Mouse (Mus musculus): Measurements from ENCODE around the gene Iqschfp. TPM values are rescaled to one million over a fixed set of nuclear protein-coding genes. Genes with fewer than 3 reads are reported as not detected.

Iqschfp gene
- polyA plus RNA-seq, 1 experiment from 2014 or later = 0.12 TPM

- Histone ChIP-seq H3K4me1 (0 out of 2 replicates have a peak, but pooled peaks cover 5% of the 10 kb centered on the region), H3K4me3 (no peak overlapping the region), H3K36me3 (no peaks in the 10 kb centered on the region), H3K9me3 (replicated peaks) (no peaks in the 10 kb centered on the region), H3K27me3 (ENCODE audit: low read depth, poor library complexity, severe bottlenecking) (no peaks in the 10 kb centered on the region), H3K27ac (replicated peaks) (no peak overlapping the region)
- 70% methylated on average over 7 of the region's 7 CpGs for WGBS
- DNase-seq (ENCODE audit: low spot score) = no peak
Observed at GRCm38 (mm10) chr3:68506769-68507318, 614.8 kb downstream of the Iqschfp start.

GRCm38 (mm10) chr3:68508629-68509028 is 616.6 kb downstream of the Iqschfp start:
- Histone ChIP-seq H3K27ac (replicated peaks) (no peak overlapping the region), H3K4me1 (peaks cover 10% of the 10 kb centered on the region), H3K27me3 (ENCODE audit: low read depth, poor library complexity, severe bottlenecking) (no peaks in the 10 kb centered on the region), H3K4me3 (no peak overlapping the region), H3K36me3 (no peaks in the 10 kb centered on the region), H3K9me3 (replicated peaks) (no peaks in the 10 kb centered on the region)
- WGBS = 82% methylated on average over 6 of the region's 6 CpGs
- no peak for DNase-seq (ENCODE audit: low spot score)

- H3K9me3 ChIP-seq (replicated peaks) = no peaks in the 10 kb centered on the region
- no peaks in the 10 kb centered on the region for H3K36me3 ChIP-seq
- no peaks in the 10 kb centered on the region for H3K27me3 ChIP-seq (ENCODE audit: low read depth, poor library complexity, severe bottlenecking)
- no peak for DNase-seq (ENCODE audit: low spot score)
- WGBS = 79% methylated on average over 5 of the region's 5 CpGs
- no peak overlapping the region for H3K27ac ChIP-seq (replicated peaks)
- H3K4me1 ChIP-seq = peaks cover 17% of the 10 kb centered on the region
- H3K4me3 ChIP-seq = no peak overlapping the region
Observed at GRCm38 (mm10) chr3:68510872-68511271, 618.8 kb downstream of the Iqschfp start.

GRCm38 (mm10) chr3:68511744-68512143 is 619.7 kb downstream of the Iqschfp start:
- Histone ChIP-seq H3K9me3 (replicated peaks) (no peaks in the 10 kb centered on the region), H3K27ac (replicated peaks) (no peak overlapping the region), H3K4me1 (peaks cover 16% of the 10 kb centered on the region), H3K27me3 (ENCODE audit: low read depth, poor library complexity, severe bottlenecking) (no peaks in the 10 kb centered on the region), H3K4me3 (no peak overlapping the region), H3K36me3 (no peaks in the 10 kb centered on the region)
- DNase-seq (ENCODE audit: low spot score) = no peak
- WGBS = 86% methylated on average over 4 of the region's 4 CpGs

- Histone ChIP-seq H3K4me1 (peaks cover 12% of the 10 kb centered on the region), H3K9me3 (replicated peaks) (no peaks in the 10 kb centered on the region), H3K36me3 (no peaks in the 10 kb centered on the region), H3K4me3 (no peak overlapping the region), H3K27ac (replicated peaks) (no peak overlapping the region), H3K27me3 (ENCODE audit: low read depth, poor library complexity, severe bottlenecking) (no peaks in the 10 kb centered on the region)
- 89% methylated on average over 11 of the region's 11 CpGs for WGBS
- DNase-seq (ENCODE audit: low spot score) = no peak
Observed at GRCm38 (mm10) chr3:68512327-68512726, 620.3 kb downstream of the Iqschfp start.

GRCm38 (mm10) chr3:68513340-68514119 is 621.5 kb downstream of the Iqschfp start:
- H3K36me3 ChIP-seq = no peaks in the 10 kb centered on the region
- DNase-seq (ENCODE audit: low spot score) = no peak
- no peaks in the 10 kb centered on the region for H3K27me3 ChIP-seq (ENCODE audit: low read depth, poor library complexity, severe bottlenecking)
- H3K27ac ChIP-seq (replicated peaks) = peak overlapping the region; percentile 53; the same call in 1 of the 2 replicates
- no peaks in the 10 kb centered on the region for H3K9me3 ChIP-seq (replicated peaks)
- H3K4me3 ChIP-seq = no peak overlapping the region
- H3K4me1 ChIP-seq = peaks cover 12% of the 10 kb centered on the region
- 72% methylated on average over 7 of the region's 7 CpGs for WGBS

GRCm38 (mm10) chr3:68514120-68514497 is 622.1 kb downstream of the Iqschfp start:
- H3K27ac ChIP-seq (replicated peaks) = 0 out of 2 replicates have a peak overlapping the region, but pooled peaks have one; percentile 46
- H3K9me3 ChIP-seq (replicated peaks) = no peaks in the 10 kb centered on the region
- no peak overlapping the region for H3K4me3 ChIP-seq
- WGBS = 70% methylated on average over 3 of the region's 3 CpGs
- H3K4me1 ChIP-seq = peaks cover 12% of the 10 kb centered on the region
- H3K36me3 ChIP-seq = no peaks in the 10 kb centered on the region
- no peaks in the 10 kb centered on the region for H3K27me3 ChIP-seq (ENCODE audit: low read depth, poor library complexity, severe bottlenecking)
- DNase-seq (ENCODE audit: low spot score) = no peak

GRCm38 (mm10) chr3:68514717-68515116 is 622.7 kb downstream of the Iqschfp start:
- H3K27me3 ChIP-seq (ENCODE audit: low read depth, poor library complexity, severe bottlenecking) = no peaks in the 10 kb centered on the region
- no peak for DNase-seq (ENCODE audit: low spot score)
- H3K27ac ChIP-seq (replicated peaks) = no peak overlapping the region
- no peaks in the 10 kb centered on the region for H3K36me3 ChIP-seq
- H3K4me1 ChIP-seq = peaks cover 12% of the 10 kb centered on the region
- 81% methylated on average over 3 of the region's 3 CpGs for WGBS
- no peak overlapping the region for H3K4me3 ChIP-seq
- H3K9me3 ChIP-seq (replicated peaks) = no peaks in the 10 kb centered on the region

- Histone ChIP-seq H3K4me1 (peaks cover 12% of the 10 kb centered on the region), H3K27me3 (ENCODE audit: low read depth, poor library complexity, severe bottlenecking) (no peaks in the 10 kb centered on the region), H3K4me3 (no peak overlapping the region), H3K27ac (replicated peaks) (no peak overlapping the region), H3K9me3 (replicated peaks) (no peaks in the 10 kb centered on the region), H3K36me3 (no peaks in the 10 kb centered on the region)
- no peak for DNase-seq (ENCODE audit: low spot score)
- WGBS = 92% methylated on average over 12 of the region's 12 CpGs
Observed at GRCm38 (mm10) chr3:68516393-68517081, 624.5 kb downstream of the Iqschfp start.

GRCm38 (mm10) chr3:68517236-68517635 is 625.2 kb downstream of the Iqschfp start:
- 73% methylated on average over 7 of the region's 7 CpGs for WGBS
- Histone ChIP-seq H3K27me3 (ENCODE audit: low read depth, poor library complexity, severe bottlenecking) (no peaks in the 10 kb centered on the region), H3K36me3 (no peaks in the 10 kb centered on the region), H3K9me3 (replicated peaks) (no peaks in the 10 kb centered on the region), H3K4me3 (no peak overlapping the region), H3K27ac (replicated peaks) (no peak overlapping the region), H3K4me1 (peaks cover 12% of the 10 kb centered on the region)
- DNase-seq (ENCODE audit: low spot score) = no peak

- Histone ChIP-seq H3K4me1 (peaks cover 12% of the 10 kb centered on the region), H3K9me3 (replicated peaks) (no peaks in the 10 kb centered on the region), H3K36me3 (no peaks in the 10 kb centered on the region), H3K27ac (replicated peaks) (no peak overlapping the region), H3K27me3 (ENCODE audit: low read depth, poor library complexity, severe bottlenecking) (no peaks in the 10 kb centered on the region), H3K4me3 (no peak overlapping the region)
- DNase-seq (ENCODE audit: low spot score) = no peak
- WGBS = 90% methylated on average over 8 of the region's 8 CpGs
Observed at GRCm38 (mm10) chr3:68518041-68518440, 626.0 kb downstream of the Iqschfp start.

- WGBS = 95% methylated on average over 5 of the region's 5 CpGs
- Histone ChIP-seq H3K4me3 (no peak overlapping the region), H3K27me3 (ENCODE audit: low read depth, poor library complexity, severe bottlenecking) (no peaks in the 10 kb centered on the region), H3K9me3 (replicated peaks) (no peaks in the 10 kb centered on the region), H3K27ac (replicated peaks) (no peak overlapping the region), H3K4me1 (peaks cover 7% of the 10 kb centered on the region), H3K36me3 (no peaks in the 10 kb centered on the region)
- DNase-seq (ENCODE audit: low spot score) = no peak
Observed at GRCm38 (mm10) chr3:68518586-68518985, 626.6 kb downstream of the Iqschfp start.

- Histone ChIP-seq H3K4me1 (no peaks in the 10 kb centered on the region), H3K27me3 (ENCODE audit: low read depth, poor library complexity, severe bottlenecking) (no peaks in the 10 kb centered on the region), H3K9me3 (replicated peaks) (no peaks in the 10 kb centered on the region), H3K36me3 (no peaks in the 10 kb centered on the region), H3K27ac (replicated peaks) (no peak overlapping the region), H3K4me3 (no peak overlapping the region)
- DNase-seq (ENCODE audit: low spot score) = no peak
- whole genome bisulfite sequencing = 94% methylated on average over 10 of the region's 10 CpGs
Observed at GRCm38 (mm10) chr3:68525361-68525878, 633.4 kb downstream of the Iqschfp start.
